ENCODE assay signal across 15 mouse cellular contexts in genomic region chr19:42454481-42455236, GRCm38 (mm10). TPM values are rescaled to one million over a fixed set of nuclear protein-coding genes. Genes with fewer than 3 reads are reported as not detected.
"Had no signal": no experiment of that assay in that cellular context is flagged by ENCODE, and none has a peak within 500 bp of the region (broad histone marks: within the 10 kb centered on the region; RNA-seq: fewer than 3 reads in every experiment).

No protein-coding gene starts in this region.

- H3K4me1 ChIP-seq: limb, embryonic 15.5 days; midbrain, embryonic 12.5 days; neural tube, embryonic 13.5 days; stomach, embryonic 15.5 days had no signal

- H3K27ac ChIP-seq: limb, embryonic 15.5 days; liver, embryonic 14.5 days; midbrain, embryonic 12.5 days; neural tube, embryonic 13.5 days; stomach, embryonic 15.5 days had no signal

- H3K4me3 ChIP-seq: limb, embryonic 15.5 days; midbrain, embryonic 12.5 days; neural tube, embryonic 13.5 days; stomach, embryonic 15.5 days had no signal

- ATAC-seq: inflammation-experienced regulatory T-cells, adult 6 months; midbrain, embryonic 16.5 days had no signal

- H3K9ac ChIP-seq: limb, embryonic 15.5 days; liver, embryonic 14.5 days; midbrain, embryonic 12.5 days; neural tube, embryonic 13.5 days; stomach, embryonic 15.5 days had no signal

- H3K27me3 ChIP-seq: midbrain, embryonic 12.5 days; neural tube, embryonic 13.5 days had no signal

- H3K9me3 ChIP-seq: limb, embryonic 15.5 days; midbrain, embryonic 12.5 days; neural tube, embryonic 13.5 days; stomach, embryonic 15.5 days had no signal

- H3K36me3 ChIP-seq: limb, embryonic 15.5 days; midbrain, embryonic 12.5 days; neural tube, embryonic 13.5 days; stomach, embryonic 15.5 days had no signal

- DNase-seq: layer of hippocampus, adult 9-11 months; layer of hippocampus, postnatal 36 days; lung, adult 18-20 months; retina, postnatal 1 day; right cerebral cortex, postnatal 4 days; thymus, postnatal 4 days had no signal

- H3K4me2 ChIP-seq: limb, embryonic 15.5 days; midbrain, embryonic 12.5 days; neural tube, embryonic 13.5 days; stomach, embryonic 15.5 days had no signal

RNA-seq across cellular contexts. Expression of gene Crtac1, which starts 23.1 kb away (rescaled TPM):
- total RNA-seq: megakaryocyte-erythroid progenitor cell, adult 5-6 weeks had no signal
- polyA plus RNA-seq: inflammation-experienced regulatory T-cells, adult 6 months; spleen, adult 2 months had no signal
